Mouse (Mus musculus): ENCODE measurements around the gene Cables2. TPM values are rescaled to one million over a fixed set of nuclear protein-coding genes. Genes with fewer than 3 reads are reported as not detected.
"Not testable (repeated sequence)": the region's sequence is repeated elsewhere in the genome, so short reads cannot be mapped to it uniquely, and the experiment has no call there.

Gene Cables2
- polyA plus RNA-seq, 1 experiment from 2014 or later, result 12.1 TPM

GRCm38 (mm10) chr2:180275836-180276235 is 2.5 kb upstream of the Cables2 start:
- no peaks in the 10 kb centered on the region for H3K9me3 ChIP-seq (replicated peaks)
- no peak overlapping the region for H3K27ac ChIP-seq (replicated peaks)
- H3K4me1 ChIP-seq, result peaks cover 40% of the 10 kb centered on the region
- WGBS, result under 1% methylated on average over 8 of the region's 8 CpGs
- peaks cover 7% of the 10 kb centered on the region; the same call in 1 of the 2 replicates for H3K36me3 ChIP-seq
- no peak overlapping the region for H3K4me3 ChIP-seq
- peaks cover 19% of the 10 kb centered on the region for H3K27me3 ChIP-seq (ENCODE audit: low read depth, poor library complexity, severe bottlenecking)
- peak; percentile 88 for DNase-seq (ENCODE audit: low spot score)

- H3K36me3 ChIP-seq, result peaks cover 20% of the 10 kb centered on the region
- H3K4me3 ChIP-seq, result no peak overlapping the region
- 88% methylated on average over 2 of the region's 2 CpGs for WGBS
- H3K27ac ChIP-seq (replicated peaks), result no peak overlapping the region
- peaks cover 19% of the 10 kb centered on the region for H3K27me3 ChIP-seq (ENCODE audit: low read depth, poor library complexity, severe bottlenecking)
- peaks cover 46% of the 10 kb centered on the region for H3K4me1 ChIP-seq
- no peak for DNase-seq (ENCODE audit: low spot score)
- H3K9me3 ChIP-seq (replicated peaks), result no peaks in the 10 kb centered on the region
Measured at GRCm38 (mm10) chr2:180274523-180274922, 1.2 kb upstream of the Cables2 start.

DNA sequence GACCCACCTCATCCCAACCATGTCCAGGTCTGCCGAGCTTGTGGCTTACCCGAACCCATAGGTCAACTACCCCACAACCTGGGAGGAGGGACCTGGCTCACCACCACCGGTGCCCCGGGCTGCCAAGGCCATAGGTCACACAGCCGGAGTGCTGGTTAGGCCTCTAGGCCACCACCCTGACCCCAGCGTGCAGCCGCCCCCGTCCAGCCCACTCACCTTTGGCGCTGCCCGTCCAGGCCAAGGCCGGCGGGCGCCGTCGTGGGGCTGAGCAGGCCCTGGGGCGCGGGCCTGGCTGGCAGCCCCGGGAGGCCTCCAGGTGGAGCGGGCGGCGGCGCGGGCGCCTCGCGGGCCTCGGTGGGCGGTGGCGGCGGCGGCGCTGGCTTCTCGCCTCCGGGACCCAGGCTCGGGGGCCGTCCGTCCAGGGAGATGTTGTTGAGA is 393 bp downstream of the Cables2 start:
- Histone ChIP-seq H3K36me3 (peaks cover 34% of the 10 kb centered on the region), H3K4me1 (peaks cover 44% of the 10 kb centered on the region), H3K27me3 (ENCODE audit: low read depth, poor library complexity, severe bottlenecking) (peaks cover 19% of the 10 kb centered on the region), H3K4me3 (peak overlapping the region; percentile 74), H3K9me3 (replicated peaks) (no peaks in the 10 kb centered on the region), H3K27ac (replicated peaks) (peak overlapping the region; percentile 94)
- DNase-seq (ENCODE audit: low spot score), result no peak
- 1% methylated on average over 32 of the region's 37 CpGs for WGBS

GRCm38 (mm10) chr2:180271804-180272395 is 1.4 kb downstream of the Cables2 start:
- H3K4me1 ChIP-seq, result peaks cover 44% of the 10 kb centered on the region
- no peaks in the 10 kb centered on the region for H3K9me3 ChIP-seq (replicated peaks)
- peaks cover 19% of the 10 kb centered on the region for H3K27me3 ChIP-seq (ENCODE audit: low read depth, poor library complexity, severe bottlenecking)
- WGBS, result 80% methylated on average over 5 of the region's 5 CpGs
- H3K36me3 ChIP-seq, result peaks cover 44% of the 10 kb centered on the region
- no peak for DNase-seq (ENCODE audit: low spot score)
- no peak overlapping the region for H3K27ac ChIP-seq (replicated peaks)
- H3K4me3 ChIP-seq, result peak overlapping the region; percentile 74

GRCm38 (mm10) chr2:180270537-180271255 is 2.6 kb downstream of the Cables2 start:
- no peak overlapping the region for H3K27ac ChIP-seq (replicated peaks)
- H3K36me3 ChIP-seq, result peaks cover 56% of the 10 kb centered on the region
- 83% methylated on average over 7 of the region's 7 CpGs for WGBS
- H3K27me3 ChIP-seq (ENCODE audit: low read depth, poor library complexity, severe bottlenecking), result peaks cover 19% of the 10 kb centered on the region
- H3K9me3 ChIP-seq (replicated peaks), result no peaks in the 10 kb centered on the region
- no peak for DNase-seq (ENCODE audit: low spot score)
- H3K4me3 ChIP-seq, result 0 out of 2 replicates have a peak overlapping the region, but pooled peaks have one; percentile 4
- H3K4me1 ChIP-seq, result peaks cover 37% of the 10 kb centered on the region

GRCm38 (mm10) chr2:180269329-180269728 is 4.0 kb downstream of the Cables2 start:
- Histone ChIP-seq H3K27me3 (ENCODE audit: low read depth, poor library complexity, severe bottlenecking) (peaks cover 6% of the 10 kb centered on the region), H3K27ac (replicated peaks) (no peak overlapping the region), H3K4me1 (peaks cover 34% of the 10 kb centered on the region), H3K9me3 (replicated peaks) (no peaks in the 10 kb centered on the region), H3K4me3 (no peak overlapping the region), H3K36me3 (peaks cover 62% of the 10 kb centered on the region)
- DNase-seq (ENCODE audit: low spot score), result no peak
- 93% methylated on average over 10 of the region's 10 CpGs for WGBS

DNA sequence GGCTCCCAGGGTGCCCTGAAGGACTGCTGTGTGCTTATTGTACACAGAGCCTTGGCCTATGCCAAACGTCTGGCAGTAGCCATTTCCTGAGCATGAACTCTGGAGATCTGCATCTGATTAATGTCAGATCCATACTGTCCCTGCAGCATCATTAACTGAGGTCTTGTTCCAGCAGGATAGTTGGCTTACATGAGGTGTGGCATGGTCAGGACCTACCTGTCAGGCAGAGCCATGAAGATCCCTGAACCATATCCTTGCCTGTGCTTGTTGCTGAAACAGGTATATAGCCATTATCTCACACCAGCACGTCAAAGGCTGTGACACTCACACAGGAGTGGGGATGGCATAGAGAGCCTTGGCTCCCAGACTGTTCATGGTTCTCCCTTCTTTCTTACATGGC is 5.3 kb downstream of the Cables2 start:
- Histone ChIP-seq H3K27me3 (ENCODE audit: low read depth, poor library complexity, severe bottlenecking) (no peaks in the 10 kb centered on the region), H3K9me3 (replicated peaks) (no peaks in the 10 kb centered on the region), H3K36me3 (peaks cover 75% of the 10 kb centered on the region), H3K27ac (replicated peaks) (no peak overlapping the region), H3K4me3 (no peak overlapping the region), H3K4me1 (peaks cover 27% of the 10 kb centered on the region)
- WGBS, result 81% methylated on average over 2 of the region's 2 CpGs
- no peak for DNase-seq (ENCODE audit: low spot score)

DNA sequence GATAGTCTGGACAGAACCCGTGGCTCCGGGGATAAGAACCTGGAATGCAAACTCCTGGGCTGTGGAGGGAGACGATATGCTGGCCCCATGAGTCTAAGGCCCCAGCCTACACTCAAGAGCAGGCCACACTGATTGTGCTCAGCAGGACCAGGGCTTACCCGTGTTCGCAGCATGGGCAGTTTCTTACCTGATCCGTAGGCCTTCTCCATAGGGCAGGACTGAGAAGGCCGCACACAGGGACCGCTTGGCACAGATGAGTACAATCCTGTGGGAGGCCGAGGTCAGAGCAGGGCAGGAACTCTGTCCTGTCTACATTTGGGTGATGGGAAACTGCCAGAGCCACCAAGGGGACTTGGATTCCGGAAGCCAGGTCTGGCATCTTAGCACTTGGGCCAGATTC is 10.4 kb downstream of the Cables2 start:
- Histone ChIP-seq H3K27ac (replicated peaks) (no peak overlapping the region), H3K4me3 (no peak overlapping the region), H3K9me3 (replicated peaks) (no peaks in the 10 kb centered on the region), H3K27me3 (ENCODE audit: low read depth, poor library complexity, severe bottlenecking) (no peaks in the 10 kb centered on the region), H3K36me3 (peaks cover 91% of the 10 kb centered on the region), H3K4me1 (peaks cover 12% of the 10 kb centered on the region)
- 93% methylated on average over 10 of the region's 10 CpGs for WGBS
- no peak for DNase-seq (ENCODE audit: low spot score)

- Histone ChIP-seq H3K27ac (replicated peaks) (no peak overlapping the region), H3K4me1 (peaks cover 14% of the 10 kb centered on the region), H3K4me3 (no peak overlapping the region), H3K9me3 (replicated peaks) (no peaks in the 10 kb centered on the region), H3K36me3 (peaks cover 87% of the 10 kb centered on the region), H3K27me3 (ENCODE audit: low read depth, poor library complexity, severe bottlenecking) (no peaks in the 10 kb centered on the region)
- DNase-seq (ENCODE audit: low spot score), result no peak
- 76% methylated on average over 3 of the region's 3 CpGs for WGBS
Measured at GRCm38 (mm10) chr2:180262441-180262840, 10.9 kb downstream of the Cables2 start.

DNA sequence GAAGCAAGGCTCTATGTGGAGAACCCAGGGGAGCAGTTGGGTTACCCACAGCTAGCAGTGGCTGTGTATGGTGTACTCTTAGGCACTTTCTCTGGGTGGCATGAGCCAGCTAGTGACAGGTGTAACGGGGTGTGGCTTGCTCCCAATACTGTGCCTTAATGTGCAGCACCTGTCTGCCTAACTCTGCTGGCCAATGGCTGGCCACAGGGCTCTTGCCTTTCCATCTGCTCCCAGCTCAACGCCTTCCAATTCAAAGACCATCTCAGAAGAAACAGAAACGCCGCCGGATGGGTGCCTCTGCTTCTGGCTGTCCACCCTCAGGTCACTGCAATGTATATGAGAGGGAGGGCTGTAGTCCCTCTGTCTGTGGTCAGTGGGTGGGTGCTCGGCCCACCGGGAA is 11.4 kb downstream of the Cables2 start:
- 91% methylated on average over 7 of the region's 7 CpGs for WGBS
- H3K4me3 ChIP-seq, result no peak overlapping the region
- H3K36me3 ChIP-seq, result peaks cover 82% of the 10 kb centered on the region
- no peaks in the 10 kb centered on the region for H3K27me3 ChIP-seq (ENCODE audit: low read depth, poor library complexity, severe bottlenecking)
- no peak for DNase-seq (ENCODE audit: low spot score)
- no peak overlapping the region for H3K27ac ChIP-seq (replicated peaks)
- no peaks in the 10 kb centered on the region for H3K9me3 ChIP-seq (replicated peaks)
- H3K4me1 ChIP-seq, result peaks cover 15% of the 10 kb centered on the region

DNA sequence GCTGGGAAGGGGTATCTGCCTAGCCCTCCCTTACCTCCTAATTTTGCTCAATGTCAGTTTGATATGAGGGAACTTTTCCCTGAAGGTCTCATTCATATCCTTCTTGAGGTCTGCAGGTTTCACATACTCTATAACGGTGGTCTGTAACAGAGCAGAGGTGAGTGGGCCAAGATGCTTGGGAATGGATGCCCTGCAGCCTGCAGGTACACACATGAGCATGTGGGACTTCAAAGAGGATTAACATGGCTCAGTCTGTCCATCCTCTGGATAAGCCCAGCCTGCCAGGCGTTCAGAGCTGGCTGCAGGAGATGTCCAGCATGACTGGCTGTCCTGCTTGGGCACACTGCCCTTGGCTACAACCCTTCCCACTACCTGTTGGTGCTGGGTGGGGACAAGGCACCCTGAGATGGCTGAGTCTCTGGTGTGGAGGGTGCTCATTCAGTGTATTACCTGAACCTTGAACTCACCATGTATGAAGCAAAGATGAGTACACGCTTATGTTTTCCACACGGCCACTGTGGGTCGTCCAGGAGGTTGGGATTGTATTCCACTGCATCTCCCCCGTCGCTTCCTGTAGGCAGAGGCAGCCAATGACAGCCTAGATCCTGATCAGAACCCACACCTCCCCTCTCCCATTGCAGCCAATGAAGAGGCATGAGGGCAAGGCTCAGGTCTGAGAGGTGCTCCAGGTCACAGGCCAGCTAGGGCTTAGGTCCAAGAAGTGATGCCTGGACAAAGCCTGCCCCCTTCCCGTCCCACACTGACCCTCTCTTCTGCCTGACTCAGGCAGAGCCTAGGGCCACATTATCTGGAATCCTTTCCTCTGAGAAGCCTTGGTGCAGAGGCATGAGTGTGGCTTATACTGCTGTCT is 12.5 kb downstream of the Cables2 start:
- Histone ChIP-seq H3K4me1 (peaks cover 25% of the 10 kb centered on the region), H3K36me3 (peaks cover 71% of the 10 kb centered on the region), H3K27me3 (ENCODE audit: low read depth, poor library complexity, severe bottlenecking) (no peaks in the 10 kb centered on the region), H3K4me3 (no peak overlapping the region), H3K9me3 (replicated peaks) (no peaks in the 10 kb centered on the region), H3K27ac (replicated peaks) (no peak overlapping the region)
- 67% methylated on average over 8 of the region's 8 CpGs for WGBS
- no peak for DNase-seq (ENCODE audit: low spot score)

GRCm38 (mm10) chr2:180259826-180260609 is 13.3 kb downstream of the Cables2 start:
- peaks cover 27% of the 10 kb centered on the region for H3K4me1 ChIP-seq

More at GRCm38 (mm10) chr2:180259826-180260609, 13.3 kb downstream of the Cables2 start:
- not testable (repeated sequence) for H3K27ac ChIP-seq (replicated peaks); H3K27me3 ChIP-seq (ENCODE audit: low read depth, poor library complexity, severe bottlenecking); H3K9me3 ChIP-seq (replicated peaks); DNase-seq (ENCODE audit: low spot score); H3K4me3 ChIP-seq
- 77% methylated on average over 17 of the region's 17 CpGs for WGBS
- peaks cover 70% of the 10 kb centered on the region for H3K36me3 ChIP-seq

All from midbrain, embryonic 10.5 days (tissue).